Mouse (Mus musculus) CD4-positive, CD25-positive, alpha-beta regulatory T cell (primary cell): ENCODE results near the gene Vps26a. TPM values are rescaled to one million over a fixed set of nuclear protein-coding genes. Genes with fewer than 3 reads are reported as not detected.

Experiments used
- polyA plus RNA-seq: library from polyadenylated mRNA; unstranded; fragments of 100-300 nt; shearing (Covaris generic); gene quantifications from one replicate; pipeline ENCODE4 v1.2.1, GENCODE M21; 2017

The Vps26a gene
- polyA plus RNA-seq = 68.4 TPM

GRCm38 (mm10) chr10:62486618-62487415, at the start of gene Vps26a:
Gene Vps26a (minus strand): TSS chr10:62486805.

GRCm38 (mm10) chr10:62527351-62527750, 40.7 kb upstream of the Vps26a start, which contains the start of gene Srgn:
Gene Srgn (minus strand): TSS chr10:62527451.

GRCm38 (mm10) chr10:62449364-62450279, 37.0 kb downstream of the Vps26a start, which contains the start of the genes 4930507D05Rik and Supv3l1:
Gene 4930507D05Rik (plus strand): TSS chr10:62449489.
Gene Supv3l1 (minus strand): TSS chr10:62449738.

GRCm38 (mm10) chr10:62422255-62422654, 64.3 kb downstream of the Vps26a start, which contains the start of gene Hkdc1:
Gene Hkdc1 (minus strand): TSS chr10:62422491.

Other genes starting within 250 kb of the Vps26a start
- gene Tacr2, start 234.4 kb downstream of the Vps26a start, polyA plus RNA-seq = not detected
- 109 TPM for gene Hk1, start 106.9 kb downstream of the Vps26a start, polyA plus RNA-seq
- gene Hkdc1, start 64.3 kb downstream of the Vps26a start, polyA plus RNA-seq = not detected
- 0.17 TPM for gene 4930507D05Rik, start 37.3 kb downstream of the Vps26a start, polyA plus RNA-seq
- 27.3 TPM for gene Supv3l1, start 37.1 kb downstream of the Vps26a start, polyA plus RNA-seq
- 876 TPM for gene Srgn, start 40.6 kb upstream of the Vps26a start, polyA plus RNA-seq
- gene Kif1bp, start 91.7 kb upstream of the Vps26a start, polyA plus RNA-seq = 33.5 TPM
- gene Ddx21, start 115.5 kb upstream of the Vps26a start, polyA plus RNA-seq = 40.4 TPM
- gene Ddx50, start 164.4 kb upstream of the Vps26a start, polyA plus RNA-seq = 150 TPM
- 1.3 TPM for gene Stox1, start 239.3 kb upstream of the Vps26a start, polyA plus RNA-seq